ENCODE assay signal across 9 mouse cellular contexts in genomic region chr8:102553348-102553935, GRCm38 (mm10).
DNase-seq lines count a peak whose midpoint lies in the region; ATAC-seq lines count a peak whose summit lies in the region.
"Had no signal": no experiment of that assay in that cellular context is flagged by ENCODE, and none has a peak within 500 bp of the region (broad histone marks: within the 10 kb centered on the region; RNA-seq: fewer than 3 reads in every experiment).

No protein-coding gene starts in this region.

- no peaks in the 10 kb centered on the region for H3K36me3 ChIP-seq in lung, embryonic 15.5 days
- H3K36me3 ChIP-seq in forebrain, embryonic 12.5 days (replicated peaks) = no peaks in the 10 kb centered on the region
- H3K36me3 ChIP-seq in neural tube, embryonic 13.5 days = no peaks in the 10 kb centered on the region

- no peak overlapping the region for H3K9ac ChIP-seq in lung, embryonic 15.5 days
- no peak overlapping the region for H3K9ac ChIP-seq in forebrain, embryonic 12.5 days
- H3K9ac ChIP-seq in neural tube, embryonic 13.5 days = no peak overlapping the region

- H3K27ac ChIP-seq in lung, embryonic 15.5 days = peak overlapping the region; percentile 90
- H3K27ac ChIP-seq in forebrain, embryonic 12.5 days = peak overlapping the region; percentile 66
- peak overlapping the region; percentile 69 for H3K27ac ChIP-seq in neural tube, embryonic 13.5 days (replicated peaks)
- H3K27ac ChIP-seq: macrophage had no signal

- no peak for DNase-seq in lung, postnatal 14 days
- DNase-seq in large intestine, adult 2 months (ENCODE audit: low read depth, low spot score) = peak; percentile 4
- no peak for DNase-seq in cerebellum, postnatal 14 days
- DNase-seq in Muller cell, postnatal 12 days (ENCODE audit: inconsistent ontology term) = no peak

- peaks cover 15% of the 10 kb centered on the region for H3K4me1 ChIP-seq in lung, embryonic 15.5 days
- H3K4me1 ChIP-seq in forebrain, embryonic 12.5 days = peaks cover 3% of the 10 kb centered on the region; the same call in 1 of the 2 replicates
- peaks cover 13% of the 10 kb centered on the region; the same call in 1 of the 2 replicates for H3K4me1 ChIP-seq in neural tube, embryonic 13.5 days (replicated peaks)

- no peaks in the 10 kb centered on the region for H3K27me3 ChIP-seq in lung, embryonic 15.5 days
- no peaks in the 10 kb centered on the region for H3K27me3 ChIP-seq in forebrain, embryonic 12.5 days
- no peaks in the 10 kb centered on the region for H3K27me3 ChIP-seq in neural tube, embryonic 13.5 days

- 4% methylated on average over 9 of the region's 9 CpGs for WGBS in lung, embryonic 15.5 days
- 41% methylated on average over 9 of the region's 9 CpGs for WGBS in forebrain, embryonic 12.5 days
- WGBS in large intestine, adult 2 months = 6% methylated on average over 9 of the region's 9 CpGs
- 26% methylated on average over 9 of the region's 9 CpGs for WGBS in neural tube, embryonic 13.5 days

- H3K4me2 ChIP-seq in lung, embryonic 15.5 days = peak overlapping the region; percentile 29; the same call in 1 of the 2 replicates
- no peak overlapping the region for H3K4me2 ChIP-seq in forebrain, embryonic 12.5 days
- no peak overlapping the region for H3K4me2 ChIP-seq in neural tube, embryonic 13.5 days

- ATAC-seq in lung, embryonic 15.5 days (ENCODE audit: borderline replicate concordance, extremely low read depth, low FRiP score, low TSS enrichment) = peak; percentile 80
- ATAC-seq in forebrain, embryonic 12.5 days (ENCODE audit: low FRiP score) = peak; percentile 30; the same call in 1 of the 2 replicates
- ATAC-seq in neural tube, embryonic 13.5 days (ENCODE audit: low read depth) = no peak
- ATAC-seq in megakaryocyte progenitor cell, adult 5-6 weeks (replicated peaks; ENCODE audit: poor library complexity) = no peak

- no peak overlapping the region for H3K4me3 ChIP-seq in lung, embryonic 15.5 days
- H3K4me3 ChIP-seq in forebrain, embryonic 12.5 days (replicated peaks) = no peak overlapping the region
- no peak overlapping the region for H3K4me3 ChIP-seq in neural tube, embryonic 13.5 days

- no peaks in the 10 kb centered on the region for H3K9me3 ChIP-seq in lung, embryonic 15.5 days
- no peaks in the 10 kb centered on the region for H3K9me3 ChIP-seq in forebrain, embryonic 12.5 days
- H3K9me3 ChIP-seq in neural tube, embryonic 13.5 days = no peaks in the 10 kb centered on the region

Comparison
In these comparisons a context has a peak if more than half of its experiments do, and no peak if none do; other contexts are left out.
1. ATAC-seq: peak in lung, embryonic 15.5 days (single experiment) and forebrain, embryonic 12.5 days (single experiment); none in neural tube, embryonic 13.5 days (single experiment) and megakaryocyte progenitor cell, adult 5-6 weeks (single experiment).
2. Peak in every context shown above with its lines, with median percentiles within 50 percentile points of each other: H3K27ac ChIP-seq.